Mouse (Mus musculus) fibroblast of lung, adult 2 months (primary cell): ENCODE data around the gene Nos1ap.

ENCODE experiments used
- DNase-seq: peaks from one replicate; pipeline ENCODE4 v3.0.0-alpha.2; 2011; ENCODE audit warnings: low read depth

Nos1ap gene

DNA sequence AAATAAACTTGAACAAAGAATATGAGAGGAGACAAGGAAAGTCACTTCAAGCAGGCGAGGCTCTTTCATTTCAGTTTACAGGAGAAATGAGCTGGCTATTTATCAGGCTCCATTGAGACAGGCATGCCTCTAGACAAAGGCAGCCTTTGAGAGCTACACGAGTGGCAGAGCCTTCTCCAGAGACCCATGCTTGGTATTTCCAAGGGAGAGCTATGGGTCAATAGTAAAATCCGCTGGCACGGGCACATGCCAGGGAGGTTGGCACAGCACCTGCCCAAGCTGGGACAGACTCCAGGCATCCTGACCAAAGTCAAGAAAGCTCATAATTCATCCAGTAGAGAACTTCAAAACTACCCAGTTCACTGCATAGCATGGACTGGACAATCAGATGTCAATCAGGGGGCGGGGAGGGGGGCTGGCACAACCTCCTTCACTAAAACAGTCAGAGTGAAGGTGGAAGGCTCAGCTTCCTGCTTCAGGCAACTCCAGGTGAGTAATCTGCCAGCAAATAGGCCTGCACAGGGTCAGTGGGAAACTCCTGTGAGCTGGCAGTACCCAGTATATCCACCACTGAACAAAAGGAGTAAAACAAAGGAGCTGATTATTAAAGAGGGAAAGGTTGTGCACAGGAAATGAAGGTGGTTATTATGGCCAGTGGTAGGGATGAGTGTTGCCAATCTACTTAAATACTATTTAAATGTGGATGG lies 129.6 kb downstream of the Nos1ap start:
- peak; percentile 37 for DNase-seq

DNA sequence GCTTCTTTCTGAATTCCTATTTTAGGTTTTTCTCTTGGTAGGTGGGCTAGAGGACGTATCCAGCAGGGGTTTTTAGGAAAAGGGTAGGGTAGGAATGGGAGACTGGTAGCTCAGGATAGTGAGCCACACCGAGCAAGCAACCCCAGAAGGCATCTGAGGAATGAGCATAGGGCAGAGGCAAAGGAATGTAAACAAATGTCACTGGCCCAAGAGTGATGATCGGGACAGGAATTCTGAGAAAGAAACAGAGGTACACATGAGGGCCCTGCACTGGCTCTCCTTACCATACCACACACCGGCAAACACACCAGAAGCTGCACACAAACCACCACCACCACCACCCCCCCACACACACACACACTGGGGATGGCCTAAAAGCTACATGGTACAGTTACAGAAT lies 132.0 kb downstream of the Nos1ap start:
- DNase-seq: no peak

DNA sequence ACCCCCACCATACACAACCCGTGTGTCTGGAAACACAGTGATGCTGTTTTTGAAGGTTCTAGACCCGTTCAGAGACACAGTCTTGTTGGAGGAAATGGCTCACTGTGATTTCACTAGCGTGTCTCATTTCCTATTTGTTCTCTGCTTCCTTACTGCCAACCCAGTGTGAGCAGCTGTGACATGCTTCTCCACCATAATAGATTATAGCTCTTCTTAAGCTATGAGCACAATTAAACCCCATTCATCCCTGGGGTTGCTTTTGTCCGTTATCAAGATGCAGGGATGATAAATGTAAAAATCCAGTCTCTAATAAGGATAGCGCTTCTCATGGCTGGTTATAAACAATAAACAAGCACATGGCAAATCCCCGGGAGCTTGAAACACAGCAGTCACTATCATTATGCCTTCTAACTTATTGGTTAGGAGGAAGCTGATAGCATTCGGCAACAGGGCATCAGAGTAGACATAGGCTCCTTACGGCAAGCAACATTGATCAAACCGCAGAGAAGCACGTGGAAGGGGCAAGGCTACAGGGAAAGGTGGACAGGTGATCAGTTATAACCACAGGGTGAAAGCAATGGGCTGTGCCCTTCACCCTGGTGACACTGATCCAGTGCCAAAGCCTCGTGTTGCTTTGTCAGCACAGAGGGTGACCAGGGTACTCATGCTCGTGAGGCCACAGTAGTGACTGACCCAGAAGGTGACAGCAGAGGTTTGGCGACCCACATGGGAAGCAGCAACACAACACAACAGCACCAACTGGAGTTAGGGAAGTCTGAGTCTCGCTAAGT lies 133.6 kb downstream of the Nos1ap start:
- DNase-seq: no peak

DNA sequence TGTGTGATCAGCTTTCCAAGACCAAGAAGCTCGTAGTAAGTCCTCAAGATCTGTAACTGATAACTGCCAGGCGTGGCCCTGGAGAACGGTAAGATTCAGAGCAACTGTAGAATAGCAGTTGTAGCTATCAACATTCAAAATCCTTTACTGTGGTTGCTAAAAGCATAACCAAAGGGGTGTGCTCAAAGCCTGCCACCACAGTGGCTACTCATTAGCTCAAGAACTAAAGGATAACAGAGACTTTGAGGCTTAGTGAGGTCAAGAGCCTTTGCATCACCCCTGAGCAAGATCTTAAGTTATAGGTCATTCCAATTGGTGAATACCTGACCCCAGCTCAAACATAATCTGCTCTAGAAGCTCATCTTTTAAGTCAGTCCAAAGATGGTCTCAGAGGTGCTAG lies 134.3 kb downstream of the Nos1ap start:
- no peak for DNase-seq

DNA sequence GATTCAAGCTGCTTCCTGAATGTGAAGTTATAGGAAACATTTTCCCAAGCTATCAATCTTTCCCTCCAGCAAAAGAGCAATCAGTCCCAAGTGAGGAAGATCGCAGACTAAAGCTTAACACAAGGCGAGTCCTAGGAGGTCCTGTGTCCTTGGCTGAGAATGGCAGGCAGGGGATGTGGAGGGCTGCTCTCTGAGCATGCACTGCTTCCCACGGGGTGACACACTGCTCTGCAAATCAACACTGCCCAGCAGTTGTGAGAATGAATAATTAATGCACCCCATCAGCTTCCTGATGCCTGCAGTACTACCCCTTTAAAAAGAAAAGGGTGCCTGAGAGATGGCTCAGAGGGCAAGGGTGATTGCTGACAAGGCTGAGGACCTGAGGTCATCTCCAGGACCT lies 136.2 kb downstream of the Nos1ap start:
- DNase-seq: no peak

DNA sequence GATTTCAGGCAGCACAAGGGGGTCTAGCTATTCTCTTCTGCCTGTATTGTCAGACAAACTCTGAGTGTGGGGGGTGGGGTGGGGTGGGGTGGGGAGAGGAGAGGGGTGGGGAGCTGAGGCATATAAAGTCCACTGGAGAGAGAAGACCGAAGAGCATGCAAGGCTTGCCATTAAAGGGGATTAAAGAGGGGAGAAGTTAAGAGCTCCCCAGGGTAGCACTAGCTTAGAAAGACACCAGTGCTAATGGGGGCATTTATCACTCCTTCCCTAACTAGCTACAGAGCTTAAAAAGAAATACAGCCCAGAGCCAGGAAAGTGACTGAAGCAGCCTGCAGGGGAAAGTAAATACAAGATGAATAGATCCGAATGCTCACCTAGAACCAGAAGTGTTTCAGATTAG lies 141.4 kb downstream of the Nos1ap start:
- no peak for DNase-seq

DNA sequence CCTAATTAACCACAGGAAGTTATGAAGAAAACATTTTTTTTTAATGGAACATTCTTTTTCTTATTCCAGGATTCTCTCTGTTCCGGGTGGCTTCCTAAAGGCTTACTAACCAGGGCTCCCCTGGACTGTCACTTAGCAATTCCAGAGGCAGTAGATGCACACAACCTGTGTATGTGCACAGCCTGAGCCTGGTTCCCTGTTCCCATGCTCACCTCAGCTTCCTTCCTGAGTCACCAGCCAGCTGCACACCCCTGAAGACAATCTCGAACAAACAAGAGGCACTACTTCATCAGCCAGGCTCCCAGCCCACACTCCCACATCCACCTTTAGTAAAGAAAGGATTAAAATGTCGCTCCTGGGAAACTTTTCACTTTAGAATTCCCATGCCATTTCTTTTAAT lies 144.2 kb downstream of the Nos1ap start:
- DNase-seq: no peak

DNA sequence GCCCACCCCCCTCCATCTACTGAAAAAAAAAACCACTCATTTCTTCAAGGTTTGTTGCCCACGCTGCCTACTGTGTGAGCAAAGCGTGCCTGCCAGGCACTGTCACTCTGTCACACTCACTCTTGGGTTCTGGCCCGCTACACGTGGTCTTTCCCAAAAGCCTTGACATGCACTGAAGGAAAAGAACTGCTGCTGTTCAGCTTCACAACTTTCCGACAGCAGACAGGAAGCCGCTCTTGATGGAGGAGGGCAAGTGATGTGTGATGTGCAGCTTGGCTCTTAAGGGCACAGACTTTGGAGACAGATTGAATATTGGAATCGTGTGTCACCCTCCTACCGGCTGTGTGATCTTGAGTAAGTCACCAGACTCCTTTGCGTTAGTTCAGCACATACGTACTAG lies 149.3 kb downstream of the Nos1ap start:
- no peak for DNase-seq

DNA sequence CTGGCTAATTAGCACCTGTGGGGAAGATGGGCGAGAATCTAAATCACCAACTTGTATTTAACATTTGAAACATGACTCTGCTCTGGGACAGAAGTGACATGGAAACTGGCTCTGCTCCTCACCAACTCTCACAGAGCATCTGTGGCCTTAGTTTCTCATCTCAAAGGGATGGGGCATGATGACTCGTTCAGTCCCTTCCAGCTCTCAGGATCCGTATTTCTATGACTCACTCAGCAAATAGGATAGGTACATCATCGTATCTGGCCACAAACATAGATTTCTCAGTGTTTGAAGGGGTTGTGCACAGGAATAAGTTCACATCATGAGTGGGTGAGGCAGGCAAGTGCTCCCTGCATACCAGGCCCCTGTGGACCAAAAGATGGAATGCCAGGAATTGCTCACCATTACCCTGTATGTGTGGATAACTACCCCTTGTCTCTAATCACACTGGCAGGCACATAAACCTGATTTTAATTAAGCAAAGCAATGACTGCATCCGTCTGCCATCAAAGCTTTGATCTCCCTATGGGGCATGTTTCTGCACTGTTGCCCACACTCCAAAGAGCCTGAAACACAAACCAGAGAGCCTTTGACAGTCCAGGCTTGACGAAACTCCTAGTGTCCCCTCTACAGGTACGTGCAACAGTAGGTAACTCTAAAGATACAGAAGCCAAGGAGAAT lies 151.1 kb downstream of the Nos1ap start:
- no peak for DNase-seq

DNA sequence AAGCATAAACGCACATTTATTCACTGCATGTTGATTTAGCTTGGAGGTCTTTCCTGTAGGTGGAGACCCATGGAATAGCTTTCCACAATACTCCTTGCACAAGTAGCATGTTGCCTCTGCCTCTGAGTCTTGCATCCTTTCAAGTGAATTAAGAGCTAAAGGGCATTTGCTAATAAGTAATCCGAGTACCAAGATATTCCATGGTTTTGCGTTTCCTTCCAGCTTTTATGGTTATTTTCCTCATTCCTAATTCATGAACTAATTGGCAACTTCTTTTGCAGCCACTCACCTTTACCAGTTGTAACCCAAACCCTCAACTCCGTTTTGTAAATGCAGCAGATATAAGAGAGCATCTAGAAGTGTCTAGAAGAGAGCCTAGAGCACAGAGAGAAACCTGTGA lies 155.5 kb downstream of the Nos1ap start:
- DNase-seq: no peak

DNA sequence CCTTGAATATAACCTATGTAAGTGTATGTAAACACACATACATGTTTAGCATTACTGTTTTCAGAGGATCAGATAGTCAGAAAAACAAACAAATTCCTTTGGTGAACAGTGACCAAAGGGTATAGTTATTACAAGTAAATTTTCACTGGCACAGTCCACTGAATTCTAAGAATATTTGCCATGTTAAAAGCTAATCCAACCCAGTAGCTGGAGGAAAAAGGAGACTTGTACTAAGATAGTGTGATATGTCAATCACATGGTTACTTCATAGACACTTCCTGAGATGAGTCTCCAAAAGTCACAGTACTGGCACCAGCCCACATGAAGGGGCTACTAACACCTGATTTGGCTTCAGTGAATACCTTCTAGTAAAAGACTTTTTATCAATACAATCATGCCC lies 156.0 kb downstream of the Nos1ap start:
- no peak for DNase-seq

DNA sequence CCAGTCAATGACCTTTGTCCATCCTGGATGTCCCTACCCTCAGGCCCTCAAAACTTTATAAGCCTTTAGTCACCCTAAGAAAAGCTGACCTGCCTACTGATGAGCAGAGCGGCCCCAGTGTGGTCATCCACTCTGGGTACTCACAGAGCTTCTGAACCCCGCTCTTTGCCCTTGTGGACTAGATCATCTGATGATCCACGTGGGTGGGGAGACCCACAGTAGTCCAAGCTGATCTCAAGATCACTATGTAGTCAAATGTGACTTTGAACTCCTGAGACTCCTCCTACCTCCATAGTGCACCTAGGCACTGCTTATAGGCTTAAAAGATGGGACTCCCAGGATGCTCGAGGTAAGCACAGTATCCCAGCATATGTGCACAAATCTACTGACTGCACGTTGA lies 157.4 kb downstream of the Nos1ap start:
- DNase-seq: no peak

DNA sequence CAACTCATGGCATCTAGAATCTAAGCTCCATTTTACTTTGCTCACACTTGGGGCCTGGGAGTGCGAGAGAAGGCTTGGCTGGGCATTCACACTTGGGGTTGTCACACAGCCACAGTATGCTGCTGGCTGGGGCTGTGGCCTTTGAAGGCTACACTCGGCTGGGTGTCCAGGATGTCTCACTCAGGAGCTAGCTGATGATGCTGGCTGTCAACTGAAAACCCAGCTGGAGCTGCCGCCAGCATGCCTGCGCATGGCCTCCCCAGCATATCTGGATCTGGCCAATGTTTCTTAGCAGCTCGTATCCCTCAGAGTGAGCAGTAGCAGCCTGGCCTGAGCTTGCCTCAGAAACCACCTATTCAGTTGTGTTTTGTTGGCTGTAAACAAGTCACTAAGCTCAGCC lies 158.3 kb downstream of the Nos1ap start:
- no peak for DNase-seq

DNA sequence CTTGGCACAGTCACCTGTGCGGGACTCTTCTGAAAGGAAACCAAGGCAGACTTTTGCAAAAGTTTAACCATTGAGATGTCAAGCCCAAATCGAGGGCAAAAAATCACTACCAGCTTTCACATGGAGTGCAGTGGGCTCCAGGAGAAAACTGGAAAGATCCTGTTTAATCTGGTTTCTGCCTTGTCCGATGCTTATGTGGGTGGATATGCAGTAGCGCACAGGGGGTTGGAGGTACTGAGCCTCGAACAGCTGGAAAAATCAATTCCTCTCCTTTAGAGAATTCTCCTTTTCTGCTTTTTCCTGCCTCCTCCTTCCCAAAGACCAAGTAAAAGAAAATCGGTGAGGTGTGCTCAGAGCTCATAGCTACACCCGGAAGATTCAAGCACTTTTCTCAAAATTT lies 159.0 kb downstream of the Nos1ap start:
- DNase-seq: no peak

DNA sequence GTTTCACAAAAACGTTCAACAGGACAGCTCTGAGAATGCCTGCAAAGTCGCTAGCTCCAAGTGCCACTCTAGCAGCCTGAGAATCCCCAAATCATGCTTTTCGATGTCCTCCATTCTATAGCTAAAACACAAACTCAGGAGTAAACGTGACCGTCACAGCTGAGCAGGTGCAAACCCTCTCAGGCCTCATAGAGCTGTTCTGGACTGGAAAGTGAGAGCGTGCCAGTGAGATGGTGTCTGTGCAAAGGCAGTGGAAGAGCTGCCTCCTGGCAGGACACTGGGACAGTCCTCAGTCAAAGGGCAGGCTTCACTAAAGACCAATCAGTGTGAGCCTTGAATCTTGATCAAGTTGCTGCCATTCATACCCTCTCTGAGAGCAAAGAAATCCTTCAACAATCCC lies 160.0 kb downstream of the Nos1ap start:
- no peak for DNase-seq

DNA sequence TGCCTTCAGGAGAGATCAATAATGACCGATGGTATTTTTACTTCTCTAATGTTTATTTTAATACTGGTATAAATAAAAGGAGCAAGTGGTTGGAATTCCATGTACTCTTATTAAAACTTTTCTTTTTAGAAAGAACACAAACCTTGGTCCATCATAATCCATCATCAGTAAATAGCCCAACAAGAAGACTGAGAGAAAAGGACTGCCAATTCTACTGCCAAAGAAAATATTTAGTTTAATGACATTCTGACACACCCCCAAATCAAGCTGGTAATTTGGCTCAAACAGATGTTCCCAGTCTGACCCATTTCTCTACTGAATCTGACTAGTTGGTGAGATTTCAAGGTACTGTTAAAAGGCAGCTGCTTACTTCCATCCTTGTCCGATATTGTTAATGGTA lies 161.5 kb downstream of the Nos1ap start:
- DNase-seq: no peak

DNA sequence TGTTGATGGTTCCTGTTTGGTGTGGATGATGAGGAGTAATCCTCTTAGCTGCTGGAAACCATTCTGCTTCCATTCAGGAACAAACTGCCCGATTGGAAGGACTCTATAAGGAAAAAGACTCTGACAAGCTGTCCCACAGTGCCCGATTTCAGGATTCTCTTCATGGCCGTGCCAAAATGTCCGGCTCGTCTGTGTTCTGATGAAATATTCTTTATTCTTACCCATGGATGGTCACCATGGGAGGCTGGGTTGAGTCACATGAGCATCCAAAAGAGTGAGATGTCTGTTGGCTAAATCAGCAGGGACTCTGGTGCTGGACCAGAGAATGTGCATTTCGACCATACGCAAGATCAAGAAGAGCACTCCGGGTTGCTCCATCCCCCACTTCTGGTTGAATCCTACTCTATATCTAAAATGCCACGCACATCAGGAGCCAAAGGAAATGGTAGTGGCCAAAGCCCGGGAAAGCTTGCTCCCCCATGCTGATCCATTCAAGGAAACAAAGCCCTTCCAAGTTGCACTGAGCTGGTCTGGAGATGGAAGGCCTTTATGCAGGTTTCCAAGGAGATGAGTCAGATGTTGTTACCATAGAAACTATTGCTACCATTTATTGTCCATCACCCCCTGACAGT lies 165.3 kb downstream of the Nos1ap start:
- no peak for DNase-seq

DNA sequence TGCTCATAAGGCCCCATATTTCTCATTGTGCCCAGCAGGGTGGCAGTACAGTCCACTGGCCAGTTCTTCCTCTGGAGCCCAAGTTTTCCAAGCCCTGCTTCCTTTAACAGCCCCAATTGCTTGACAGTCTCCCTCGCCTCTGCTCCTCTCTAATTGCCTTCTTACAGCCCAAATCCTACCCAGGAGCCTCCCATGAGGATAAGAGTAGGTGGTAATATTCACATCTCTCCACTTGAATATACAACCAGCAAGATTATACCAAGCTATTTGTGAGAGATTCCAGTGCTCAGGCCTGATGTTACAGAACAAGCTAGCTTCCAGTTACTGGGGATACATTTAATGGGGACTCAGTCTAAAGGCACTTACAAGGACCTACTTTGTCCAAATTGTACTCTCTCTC lies 166.6 kb downstream of the Nos1ap start:
- DNase-seq: no peak

DNA sequence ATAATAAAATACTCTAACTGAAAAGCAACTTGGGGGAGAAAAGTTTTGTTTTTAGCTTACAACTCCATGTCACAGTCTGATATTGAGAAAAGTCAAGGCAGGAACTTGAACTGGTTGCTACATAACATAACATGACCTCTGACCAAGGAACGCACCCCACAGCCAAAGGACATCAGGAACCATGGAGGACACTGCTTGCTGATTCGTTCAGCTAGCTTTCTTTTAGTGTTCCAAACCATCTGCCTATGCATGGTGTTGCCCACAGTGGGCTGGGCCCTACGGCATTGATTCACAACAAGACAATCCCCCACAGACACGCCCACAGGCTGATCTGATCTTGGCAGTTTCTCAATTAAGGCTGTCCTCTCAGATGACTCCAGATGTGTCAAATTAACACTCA lies 167.5 kb downstream of the Nos1ap start:
- DNase-seq: no peak

DNA sequence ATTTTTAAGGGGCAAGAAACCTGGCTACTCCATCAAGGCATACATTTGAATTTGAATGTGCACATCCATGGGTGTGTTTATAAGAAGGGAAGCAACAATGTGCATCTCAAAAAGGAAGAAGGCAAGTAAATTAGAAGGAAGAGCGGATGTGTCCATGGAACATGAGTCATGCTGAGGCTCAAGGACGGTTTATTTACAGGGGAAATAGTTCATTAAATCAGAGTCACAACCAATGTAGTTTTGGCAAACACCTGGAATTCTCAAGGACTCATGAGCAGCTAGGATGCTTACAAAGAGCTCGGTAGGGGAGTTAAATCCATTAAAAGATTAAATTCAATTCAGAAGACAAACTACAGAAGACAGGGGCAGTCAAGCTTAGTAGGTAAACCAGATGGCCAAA lies 169.7 kb downstream of the Nos1ap start:
- DNase-seq: no peak

DNA sequence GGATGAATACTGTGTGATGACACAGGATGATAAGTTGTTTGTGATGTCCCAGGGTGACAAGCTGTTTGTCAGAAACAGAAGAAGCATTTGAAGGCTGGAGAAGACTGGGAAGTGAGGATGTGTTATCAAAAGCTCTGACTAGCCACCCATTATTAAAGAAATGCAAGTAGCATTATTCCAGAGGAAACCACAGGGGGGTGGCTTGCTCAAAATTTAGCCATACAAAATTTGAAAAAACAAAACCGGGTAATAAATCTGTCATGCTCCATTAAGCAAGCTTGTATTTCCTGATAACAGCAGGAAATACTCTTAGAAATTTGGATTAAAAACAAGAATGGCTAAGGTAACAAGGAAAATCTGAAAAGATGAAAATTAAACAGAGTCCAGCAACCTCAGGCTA lies 171.5 kb downstream of the Nos1ap start:
- DNase-seq: no peak

DNA sequence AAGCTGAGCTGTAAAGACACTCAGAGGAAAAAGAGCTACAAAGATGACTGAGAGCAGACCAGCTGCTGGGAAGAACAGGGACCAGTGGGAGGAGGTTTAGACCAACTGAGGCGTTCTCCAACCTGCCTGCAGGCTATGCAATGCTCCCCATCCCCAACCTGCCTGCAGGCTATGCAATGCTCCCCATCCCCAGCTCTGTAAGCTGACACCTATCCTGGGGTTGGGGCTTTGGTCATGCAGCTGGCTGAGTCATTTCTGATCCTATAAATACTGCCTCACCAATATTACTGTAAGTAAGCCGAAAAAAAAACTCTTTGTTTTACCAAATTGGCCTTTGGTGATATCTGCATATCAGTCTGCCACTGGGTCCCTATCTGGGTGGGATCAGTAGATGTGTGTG lies 172.7 kb downstream of the Nos1ap start:
- no peak for DNase-seq

DNA sequence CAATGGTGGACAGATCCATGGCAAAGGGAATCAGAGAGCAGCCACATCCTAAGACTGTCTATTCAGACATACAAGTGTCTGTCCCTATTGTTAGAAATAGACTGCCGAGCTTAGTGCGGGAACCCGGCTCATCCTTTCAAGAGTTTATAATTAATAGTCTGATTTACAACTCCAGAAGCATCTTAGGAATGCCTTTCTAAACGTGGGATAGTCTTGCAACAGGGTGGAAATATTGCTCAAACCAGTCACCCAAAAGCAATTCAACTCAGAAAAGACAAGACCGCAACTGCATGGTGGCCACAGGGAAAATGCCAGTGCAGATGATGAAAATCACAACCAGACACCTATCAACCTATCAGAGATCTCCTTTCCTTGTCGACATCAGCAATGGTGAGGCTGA lies 173.5 kb downstream of the Nos1ap start:
- DNase-seq: no peak
